Mouse (Mus musculus): ENCODE data around the gene BC048562. TPM values are rescaled to one million over a fixed set of nuclear protein-coding genes. Genes with fewer than 3 reads are reported as not detected.

Gene BC048562
- polyA plus RNA-seq, 1 experiment from 2014 or later: not detected

GRCm38 (mm10) chr9:108494146-108494825 is 58.0 kb downstream of the BC048562 start:
- Histone ChIP-seq H3K9ac (no peak overlapping the region), H3K27me3 (no peaks in the 10 kb centered on the region), H3K4me3 (no peak overlapping the region), H3K36me3 (ENCODE audit: poor library complexity, severe bottlenecking) (peaks cover 75% of the 10 kb centered on the region), H3K4me1 (peaks cover 25% of the 10 kb centered on the region), H3K9me3 (replicated peaks) (no peaks in the 10 kb centered on the region), H3K4me2 (no peak overlapping the region), H3K27ac (no peak overlapping the region)
- 94% methylated on average over 19 of the region's 19 CpGs for WGBS
- no peak for ATAC-seq

- H3K9me3 ChIP-seq (replicated peaks): no peaks in the 10 kb centered on the region
- no peak overlapping the region for H3K9ac ChIP-seq
- no peaks in the 10 kb centered on the region for H3K27me3 ChIP-seq
- peaks cover 21% of the 10 kb centered on the region for H3K4me1 ChIP-seq
- WGBS: 82% methylated on average over 10 of the region's 10 CpGs
- H3K27ac ChIP-seq: no peak overlapping the region
- ATAC-seq: no peak
- H3K36me3 ChIP-seq (ENCODE audit: poor library complexity, severe bottlenecking): peaks cover 81% of the 10 kb centered on the region
- no peak overlapping the region for H3K4me3 ChIP-seq
- no peak overlapping the region for H3K4me2 ChIP-seq
Observed at GRCm38 (mm10) chr9:108494905-108495304, 58.6 kb downstream of the BC048562 start.

Other genes with a start within 250 kb of the BC048562 start
- gene Bsn, start 246.1 kb upstream of the BC048562 start, polyA plus RNA-seq (2015; fragmentation: Nextera tagmentation; extraction: Ambion mirVana): 4.7 TPM in 2 replicates
- gene Dag1, start 172.5 kb upstream of the BC048562 start, polyA plus RNA-seq (2015; fragmentation: Nextera tagmentation; extraction: Ambion mirVana): 40.8 and 45.4 TPM in 2 replicates
- 94.9 and 95.4 TPM in 2 replicates for gene Nicn1, start 146.1 kb upstream of the BC048562 start, polyA plus RNA-seq (2015; fragmentation: Nextera tagmentation; extraction: Ambion mirVana)
- gene Amt, start 139.6 kb upstream of the BC048562 start, polyA plus RNA-seq (2015; fragmentation: Nextera tagmentation; extraction: Ambion mirVana): 25.3 and 26.7 TPM in 2 replicates
- 317 and 330 TPM in 2 replicates for gene Rhoa, start 130.4 kb upstream of the BC048562 start, polyA plus RNA-seq (2015; fragmentation: Nextera tagmentation; extraction: Ambion mirVana)
- 30.9 and 38.1 TPM in 2 replicates for gene Tcta, start 130.3 kb upstream of the BC048562 start, polyA plus RNA-seq (2015; fragmentation: Nextera tagmentation; extraction: Ambion mirVana)
- gene Gpx1, start 97.6 kb upstream of the BC048562 start, polyA plus RNA-seq (2015; fragmentation: Nextera tagmentation; extraction: Ambion mirVana): 489 and 518 TPM in 2 replicates
- 132 and 142 TPM in 2 replicates for gene Usp4, start 88.6 kb upstream of the BC048562 start, polyA plus RNA-seq (2015; fragmentation: Nextera tagmentation; extraction: Ambion mirVana)
- gene 1700102P08Rik, start 43.7 kb upstream of the BC048562 start, polyA plus RNA-seq (2015; fragmentation: Nextera tagmentation; extraction: Ambion mirVana): 1.5 and 2.0 TPM in 2 replicates
- gene Ccdc36, start 8.0 kb upstream of the BC048562 start, polyA plus RNA-seq (2015; fragmentation: Nextera tagmentation; extraction: Ambion mirVana): 1.1 and 1.2 TPM in 2 replicates
- 50.1 and 53.8 TPM in 2 replicates for gene Ccdc71, start 24.0 kb downstream of the BC048562 start, polyA plus RNA-seq (2015; fragmentation: Nextera tagmentation; extraction: Ambion mirVana)
- gene Klhdc8b, start 25.1 kb downstream of the BC048562 start, polyA plus RNA-seq (2015; fragmentation: Nextera tagmentation; extraction: Ambion mirVana): 54.1 and 63.9 TPM in 2 replicates
- 18.7 and 22.9 TPM in 2 replicates for gene Lamb2, start 43.3 kb downstream of the BC048562 start, polyA plus RNA-seq (2015; fragmentation: Nextera tagmentation; extraction: Ambion mirVana)
- gene Usp19, start 54.1 kb downstream of the BC048562 start, polyA plus RNA-seq (2015; fragmentation: Nextera tagmentation; extraction: Ambion mirVana): 69.7 and 80.6 TPM in 2 replicates
- gene Qars, start 71.2 kb downstream of the BC048562 start, polyA plus RNA-seq (2015; fragmentation: Nextera tagmentation; extraction: Ambion mirVana): 80.4 and 91.2 TPM in 2 replicates
- gene Qrich1, start 80.3 kb downstream of the BC048562 start, polyA plus RNA-seq (2015; fragmentation: Nextera tagmentation; extraction: Ambion mirVana): 132 and 144 TPM in 2 replicates
- gene Impdh2, start 123.8 kb downstream of the BC048562 start, polyA plus RNA-seq (2015; fragmentation: Nextera tagmentation; extraction: Ambion mirVana): 135 and 143 TPM in 2 replicates
- gene Ndufaf3, start 131.0 kb downstream of the BC048562 start, polyA plus RNA-seq (2015; fragmentation: Nextera tagmentation; extraction: Ambion mirVana): 64.8 and 70.4 TPM in 2 replicates
- 230 and 246 TPM in 2 replicates for gene Dalrd3, start 133.4 kb downstream of the BC048562 start, polyA plus RNA-seq (2015; fragmentation: Nextera tagmentation; extraction: Ambion mirVana)
- 203 and 256 TPM in 2 replicates for gene Wdr6, start 142.3 kb downstream of the BC048562 start, polyA plus RNA-seq (2015; fragmentation: Nextera tagmentation; extraction: Ambion mirVana)
- gene P4htm, start 161.2 kb downstream of the BC048562 start, polyA plus RNA-seq (2015; fragmentation: Nextera tagmentation; extraction: Ambion mirVana): 16.6 and 18.7 TPM in 2 replicates
- 55.9 and 58.2 TPM in 2 replicates for gene Arih2, start 212.9 kb downstream of the BC048562 start, polyA plus RNA-seq (2015; fragmentation: Nextera tagmentation; extraction: Ambion mirVana)
- gene Slc25a20, start 225.6 kb downstream of the BC048562 start, polyA plus RNA-seq (2015; fragmentation: Nextera tagmentation; extraction: Ambion mirVana): 39.0 and 41.3 TPM in 2 replicates

Data from forebrain, embryonic 13.5 days (tissue).